Mouse (Mus musculus): ENCODE results near the gene Gm973.

GRCm38 (mm10) chr1:59607071-59607470 lies 91.0 kb downstream of the Gm973 start:
- TF ChIP-seq CTCF (IDR thresholded peaks at IDR 0.05; ENCODE audit: control insufficient read depth, insufficient read depth, insufficient replicate concordance, low read depth, low read length) (no peak), POLR2A (IDR thresholded peaks at IDR 0.05; ENCODE audit: control insufficient read depth, low read depth, low read length) (no peak)
